Mouse (Mus musculus): ENCODE results near the gene Sox2. TPM values are rescaled to one million over a fixed set of nuclear protein-coding genes. Genes with fewer than 3 reads are reported as not detected.

The Sox2 gene
- 4.3 and 5.1 TPM in 2 replicates for polyA plus RNA-seq (2014; fragmentation: Nextera tagmentation; extraction: Ambion mirVana)

GRCm38 (mm10) chr3:34649726-34650620, at the start of gene Sox2:
Sox2 (plus strand) TSS chr3:34650405.
- peak; percentile 93 for ATAC-seq (ENCODE audit: low read depth)
- H3K27ac ChIP-seq (replicated peaks; ENCODE audit: low read depth, low read length), result peak within 1 kb of the TSS; percentile 81
- peak within 1 kb of the TSS; percentile 47 for H3K4me3 ChIP-seq (ENCODE audit: low read depth, low read length)
- peak within 1 kb of the TSS; percentile 67 for H3K4me2 ChIP-seq (ENCODE audit: low read depth, low read length)
- no peaks in the 10 kb centered on the region for H3K4me1 ChIP-seq (ENCODE audit: control insufficient read depth, insufficient read depth, low read length)
- DNase-seq (ENCODE audit: low spot score), result peak; percentile 91
- H3K27me3 ChIP-seq (replicated peaks; ENCODE audit: control insufficient read depth, insufficient read depth, low read length), result peaks cover 94% of the 10 kb centered on the region
- H3K9me3 ChIP-seq (ENCODE audit: control insufficient read depth, low read length), result no peaks in the 10 kb centered on the region
- under 1% methylated on average over 52 of the region's 86 CpGs for WGBS
- H3K9ac ChIP-seq (ENCODE audit: low read depth, low read length), result peak within 1 kb of the TSS; percentile 70
- no peaks in the 10 kb centered on the region for H3K36me3 ChIP-seq (ENCODE audit: control insufficient read depth, insufficient read depth, low read length)

DNA sequence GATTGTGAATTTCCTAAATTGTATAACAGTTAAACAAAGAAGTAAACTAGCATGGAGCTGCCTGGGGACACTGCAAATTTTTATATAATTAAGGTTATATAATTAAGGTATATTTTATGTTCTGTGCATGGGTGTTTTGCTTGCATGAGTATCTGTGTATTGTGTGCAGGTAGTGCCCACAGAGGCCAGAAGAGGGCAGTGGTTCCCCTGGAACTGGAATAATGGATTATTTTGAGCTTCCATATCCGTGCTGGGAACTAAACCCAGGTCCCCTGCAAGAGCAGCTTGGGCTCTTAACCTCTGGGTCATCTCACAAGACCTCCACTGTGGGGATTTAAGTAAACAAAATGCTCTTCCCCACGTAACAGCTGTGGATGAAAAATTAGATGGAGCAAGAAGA, 49.1 kb upstream of the Sox2 start:
- DNase-seq (ENCODE audit: low spot score) (no peak), ATAC-seq (ENCODE audit: low read depth) (no peak)
- Histone ChIP-seq H3K27me3 (replicated peaks; ENCODE audit: control insufficient read depth, insufficient read depth, low read length) (no peaks in the 10 kb centered on the region), H3K36me3 (ENCODE audit: control insufficient read depth, insufficient read depth, low read length) (no peaks in the 10 kb centered on the region), H3K4me3 (ENCODE audit: low read depth, low read length) (no peak overlapping the region), H3K9me3 (ENCODE audit: control insufficient read depth, low read length) (no peaks in the 10 kb centered on the region), H3K9ac (ENCODE audit: low read depth, low read length) (no peak overlapping the region), H3K27ac (replicated peaks; ENCODE audit: low read depth, low read length) (no peak overlapping the region), H3K4me2 (ENCODE audit: low read depth, low read length) (no peak overlapping the region), H3K4me1 (ENCODE audit: control insufficient read depth, insufficient read depth, low read length) (no peaks in the 10 kb centered on the region)
- 76% methylated on average over 2 of the region's 2 CpGs for WGBS

DNA sequence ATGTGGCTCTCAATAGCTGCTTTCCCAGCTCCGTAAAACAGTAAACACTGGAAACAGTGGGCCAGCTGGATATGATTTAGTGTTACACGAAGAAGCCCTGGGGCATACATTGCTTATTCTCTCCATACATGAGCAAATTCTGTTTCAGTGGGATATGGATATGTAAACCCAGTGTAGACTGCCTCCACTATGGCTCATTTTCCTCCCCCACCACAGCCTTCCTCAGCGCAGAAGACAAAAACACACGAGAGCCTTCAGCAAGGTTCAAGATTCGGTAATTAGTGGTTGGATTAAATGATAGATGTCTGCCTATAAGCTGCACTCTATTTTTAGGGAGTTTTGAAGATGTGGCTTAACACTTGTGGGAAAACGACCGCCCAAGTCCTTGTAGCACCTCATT, 36.1 kb upstream of the Sox2 start:
- no peak overlapping the region for H3K9ac ChIP-seq (ENCODE audit: low read depth, low read length)
- ATAC-seq (ENCODE audit: low read depth), result peak; percentile 33; the same call in 1 of the 2 replicates
- H3K4me2 ChIP-seq (ENCODE audit: low read depth, low read length), result no peak overlapping the region
- no peaks in the 10 kb centered on the region for H3K27me3 ChIP-seq (replicated peaks; ENCODE audit: control insufficient read depth, insufficient read depth, low read length)
- H3K36me3 ChIP-seq (ENCODE audit: control insufficient read depth, insufficient read depth, low read length), result no peaks in the 10 kb centered on the region
- no peak overlapping the region for H3K4me3 ChIP-seq (ENCODE audit: low read depth, low read length)
- no peaks in the 10 kb centered on the region; the same call in 1 of the 2 replicates for H3K9me3 ChIP-seq (ENCODE audit: control insufficient read depth, low read length)
- H3K27ac ChIP-seq (replicated peaks; ENCODE audit: low read depth, low read length), result no peak overlapping the region
- WGBS, result 49% methylated on average over 7 of the region's 7 CpGs
- H3K4me1 ChIP-seq (ENCODE audit: control insufficient read depth, insufficient read depth, low read length), result peaks cover 3% of the 10 kb centered on the region; the same call in 1 of the 2 replicates
- peak; percentile 59 for DNase-seq (ENCODE audit: low spot score)

DNA sequence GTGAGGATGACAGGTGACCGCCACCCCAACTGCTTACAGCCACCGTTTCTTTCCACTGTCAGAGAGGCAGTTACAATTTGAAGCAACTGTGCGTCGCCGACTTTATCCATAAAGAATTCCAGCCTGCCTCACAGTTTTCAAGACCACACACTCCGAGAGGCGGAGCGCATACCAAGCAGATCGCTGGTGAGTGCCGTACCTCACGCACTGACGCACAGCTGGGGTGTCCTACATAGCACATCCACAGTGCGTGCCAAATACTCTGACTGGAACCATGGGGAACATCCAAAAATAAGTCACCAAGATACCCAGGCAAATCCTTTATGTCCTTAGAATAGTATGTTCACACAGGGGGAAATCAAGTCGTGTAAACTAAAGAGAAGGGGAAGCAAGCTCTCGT, 34.7 kb upstream of the Sox2 start:
- 57% methylated on average over 15 of the region's 15 CpGs for WGBS
- peak; percentile 66 for DNase-seq (ENCODE audit: low spot score)

DNA sequence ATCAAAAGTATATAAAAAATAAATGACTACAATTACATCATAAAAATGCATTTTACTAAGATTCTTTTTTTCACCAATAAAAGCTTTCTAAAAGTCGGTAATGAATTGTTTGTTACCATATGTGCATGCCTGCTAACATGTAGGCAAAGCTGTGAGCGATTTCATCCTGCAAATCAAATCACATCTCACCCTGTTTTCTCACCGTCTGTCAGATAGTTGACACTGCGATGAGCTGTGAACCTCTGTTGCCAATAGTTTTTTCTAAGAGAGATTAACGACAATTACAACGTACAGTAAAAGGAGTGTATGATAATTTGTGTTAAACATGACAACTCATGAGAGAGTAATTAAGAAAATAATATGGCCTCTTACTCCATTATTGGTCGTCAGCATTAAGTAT, 31.3 kb upstream of the Sox2 start:
- 80% methylated on average over 7 of the region's 7 CpGs for WGBS
- Histone ChIP-seq H3K4me2 (ENCODE audit: low read depth, low read length) (no peak overlapping the region), H3K9me3 (ENCODE audit: control insufficient read depth, low read length) (no peaks in the 10 kb centered on the region), H3K4me1 (ENCODE audit: control insufficient read depth, insufficient read depth, low read length) (peaks cover 3% of the 10 kb centered on the region; the same call in 1 of the 2 replicates), H3K27me3 (replicated peaks; ENCODE audit: control insufficient read depth, insufficient read depth, low read length) (no peaks in the 10 kb centered on the region), H3K36me3 (ENCODE audit: control insufficient read depth, insufficient read depth, low read length) (no peaks in the 10 kb centered on the region), H3K27ac (replicated peaks; ENCODE audit: low read depth, low read length) (no peak overlapping the region), H3K9ac (ENCODE audit: low read depth, low read length) (no peak overlapping the region), H3K4me3 (ENCODE audit: low read depth, low read length) (no peak overlapping the region)
- no peak for DNase-seq (ENCODE audit: low spot score)
- no peak for ATAC-seq (ENCODE audit: low read depth)

More for the DNA sequence above, 34.7 kb upstream of the Sox2 start:
- Histone ChIP-seq H3K36me3 (ENCODE audit: control insufficient read depth, insufficient read depth, low read length) (no peaks in the 10 kb centered on the region), H3K27ac (replicated peaks; ENCODE audit: low read depth, low read length) (no peak overlapping the region), H3K4me2 (ENCODE audit: low read depth, low read length) (no peak overlapping the region), H3K4me1 (ENCODE audit: control insufficient read depth, insufficient read depth, low read length) (peaks cover 3% of the 10 kb centered on the region; the same call in 1 of the 2 replicates), H3K9ac (ENCODE audit: low read depth, low read length) (no peak overlapping the region), H3K9me3 (ENCODE audit: control insufficient read depth, low read length) (no peaks in the 10 kb centered on the region; the same call in 1 of the 2 replicates), H3K4me3 (ENCODE audit: low read depth, low read length) (no peak overlapping the region), H3K27me3 (replicated peaks; ENCODE audit: control insufficient read depth, insufficient read depth, low read length) (no peaks in the 10 kb centered on the region)
- peak; percentile 62; the same call in 1 of the 2 replicates for ATAC-seq (ENCODE audit: low read depth)

- H3K27me3 ChIP-seq (replicated peaks; ENCODE audit: control insufficient read depth, insufficient read depth, low read length), result no peaks in the 10 kb centered on the region
- DNase-seq (ENCODE audit: low spot score) (no peak), ATAC-seq (ENCODE audit: low read depth) (no peak)
- WGBS, result 64% methylated on average over 4 of the region's 4 CpGs
- no peak overlapping the region for H3K4me3 ChIP-seq (ENCODE audit: low read depth, low read length)
- no peaks in the 10 kb centered on the region for H3K36me3 ChIP-seq (ENCODE audit: control insufficient read depth, insufficient read depth, low read length)
- no peaks in the 10 kb centered on the region for H3K9me3 ChIP-seq (ENCODE audit: control insufficient read depth, low read length)
- no peak overlapping the region for H3K4me2 ChIP-seq (ENCODE audit: low read depth, low read length)
- no peaks in the 10 kb centered on the region; the same call in 1 of the 2 replicates for H3K4me1 ChIP-seq (ENCODE audit: control insufficient read depth, insufficient read depth, low read length)
- no peak overlapping the region for H3K9ac ChIP-seq (ENCODE audit: low read depth, low read length)
- H3K27ac ChIP-seq (replicated peaks; ENCODE audit: low read depth, low read length), result no peak overlapping the region
These were observed 30.1 kb upstream of the Sox2 start for GRCm38 (mm10) chr3:34620121-34620520.

GRCm38 (mm10) chr3:34624721-34625270, 25.4 kb upstream of the Sox2 start:
- no peak for DNase-seq (ENCODE audit: low spot score)
- WGBS, result 92% methylated on average over 16 of the region's 16 CpGs
- H3K27me3 ChIP-seq (replicated peaks; ENCODE audit: control insufficient read depth, insufficient read depth, low read length), result no peaks in the 10 kb centered on the region
- H3K9me3 ChIP-seq (ENCODE audit: control insufficient read depth, low read length), result no peaks in the 10 kb centered on the region
- H3K4me3 ChIP-seq (ENCODE audit: low read depth, low read length), result no peak overlapping the region
- no peak for ATAC-seq (ENCODE audit: low read depth)
- H3K27ac ChIP-seq (replicated peaks; ENCODE audit: low read depth, low read length), result no peak overlapping the region
- no peaks in the 10 kb centered on the region for H3K4me1 ChIP-seq (ENCODE audit: control insufficient read depth, insufficient read depth, low read length)
- H3K36me3 ChIP-seq (ENCODE audit: control insufficient read depth, insufficient read depth, low read length), result no peaks in the 10 kb centered on the region
- H3K4me2 ChIP-seq (ENCODE audit: low read depth, low read length), result no peak overlapping the region
- H3K9ac ChIP-seq (ENCODE audit: low read depth, low read length), result no peak overlapping the region

DNA sequence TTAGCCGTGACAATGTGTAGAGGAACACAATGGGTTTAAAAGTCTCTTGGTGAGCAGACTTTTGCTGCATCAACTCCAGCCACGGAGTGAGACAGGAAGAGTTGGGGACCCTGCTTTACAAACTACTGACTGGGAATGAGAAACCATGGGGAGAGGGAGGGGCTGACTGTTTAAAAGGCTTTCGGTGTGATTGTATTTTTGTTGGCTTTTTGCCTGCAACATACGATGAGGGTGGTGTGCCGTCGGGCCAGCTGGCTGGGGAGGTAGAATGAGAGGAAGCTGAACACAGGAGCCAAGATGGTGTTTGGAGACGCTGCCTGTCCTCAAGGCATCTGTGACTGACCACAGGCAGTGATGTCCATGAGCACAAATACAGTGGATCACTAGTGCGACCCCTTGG, 23.7 kb upstream of the Sox2 start:
- Histone ChIP-seq H3K27ac (replicated peaks; ENCODE audit: low read depth, low read length) (no peak overlapping the region), H3K9ac (ENCODE audit: low read depth, low read length) (no peak overlapping the region), H3K9me3 (ENCODE audit: control insufficient read depth, low read length) (no peaks in the 10 kb centered on the region), H3K27me3 (replicated peaks; ENCODE audit: control insufficient read depth, insufficient read depth, low read length) (no peaks in the 10 kb centered on the region), H3K4me2 (ENCODE audit: low read depth, low read length) (no peak overlapping the region), H3K4me1 (ENCODE audit: control insufficient read depth, insufficient read depth, low read length) (no peaks in the 10 kb centered on the region), H3K36me3 (ENCODE audit: control insufficient read depth, insufficient read depth, low read length) (no peaks in the 10 kb centered on the region), H3K4me3 (ENCODE audit: low read depth, low read length) (no peak overlapping the region)
- ATAC-seq (ENCODE audit: low read depth), result no peak
- WGBS, result 62% methylated on average over 8 of the region's 8 CpGs
- peak; percentile 23 for DNase-seq (ENCODE audit: low spot score)
